Mouse (Mus musculus): ENCODE data around the gene Chfr. TPM values are rescaled to one million over a fixed set of nuclear protein-coding genes. Genes with fewer than 3 reads are reported as not detected.
"Not testable (repeated sequence)": the region's sequence is repeated elsewhere in the genome, so short reads cannot be mapped to it uniquely, and the experiment has no call there.

Chfr gene
- polyA plus RNA-seq, 1 experiment from 2014 or later = 39.9 TPM

DNA sequence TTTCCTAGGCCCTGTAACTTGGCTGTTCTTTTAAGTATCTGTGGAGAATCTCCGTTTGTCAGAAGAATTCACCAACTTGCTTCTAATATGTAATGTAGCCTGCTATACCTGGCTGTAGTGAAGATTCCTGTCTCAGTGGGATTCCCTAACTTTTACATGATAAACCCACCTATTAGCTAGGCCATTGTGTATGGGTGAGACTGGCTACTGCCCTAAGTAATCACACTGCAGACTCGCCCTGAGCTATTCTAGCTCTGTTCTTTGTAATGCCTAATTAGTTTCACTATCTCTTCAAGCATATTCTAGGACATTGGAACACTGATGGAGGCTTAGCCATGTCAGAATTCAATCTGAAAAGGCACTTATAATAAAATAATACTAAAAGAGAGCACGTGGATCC, 13.3 kb upstream of the Chfr start:
- not testable (repeated sequence) for H3K27me3 ChIP-seq; H3K9ac ChIP-seq; H3K27ac ChIP-seq (replicated peaks); H3K4me3 ChIP-seq (replicated peaks); H3K4me2 ChIP-seq (replicated peaks); ATAC-seq (ENCODE audit: insufficient number of reproducible peaks, low FRiP score, low TSS enrichment, low read depth); H3K4me1 ChIP-seq; H3K9me3 ChIP-seq (replicated peaks)
- 80% methylated on average over 3 of the region's 3 CpGs for WGBS
- H3K36me3 ChIP-seq = peaks cover 38% of the 10 kb centered on the region

DNA sequence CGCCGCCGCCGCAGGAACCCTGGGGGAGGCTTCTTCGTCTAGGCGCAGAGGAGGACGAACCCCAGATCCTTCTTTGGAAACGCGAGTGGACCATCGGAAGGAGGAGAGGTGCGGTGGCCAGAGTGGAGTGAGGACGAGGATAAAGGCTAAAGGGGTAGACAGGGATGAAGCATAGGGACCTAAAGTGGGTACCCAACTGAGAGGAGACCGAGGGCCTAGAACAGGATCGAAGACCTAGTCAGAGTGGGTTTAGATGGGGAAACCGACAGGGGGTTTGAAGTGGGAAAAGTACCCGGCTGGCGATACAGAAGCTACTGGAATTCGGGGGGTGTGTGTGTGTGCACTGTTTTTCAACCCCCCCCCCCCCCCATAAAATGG, 434 bp downstream of the Chfr start:
- 6% methylated on average over 18 of the region's 18 CpGs for WGBS
- no peaks in the 10 kb centered on the region for H3K27me3 ChIP-seq
- H3K9me3 ChIP-seq (replicated peaks) = peaks cover 3% of the 10 kb centered on the region; the same call in 1 of the 2 replicates
- H3K27ac ChIP-seq (replicated peaks) = peak overlapping the region; percentile 75
- peak overlapping the region; percentile 90 for H3K4me3 ChIP-seq (replicated peaks)
- peak; percentile 9; the same call in 1 of the 2 replicates for ATAC-seq (ENCODE audit: insufficient number of reproducible peaks, low FRiP score, low TSS enrichment, low read depth)
- no peaks in the 10 kb centered on the region for H3K4me1 ChIP-seq
- H3K9ac ChIP-seq = peak overlapping the region; percentile 73
- peak overlapping the region; percentile 73 for H3K4me2 ChIP-seq (replicated peaks)
- peaks cover 20% of the 10 kb centered on the region for H3K36me3 ChIP-seq

DNA sequence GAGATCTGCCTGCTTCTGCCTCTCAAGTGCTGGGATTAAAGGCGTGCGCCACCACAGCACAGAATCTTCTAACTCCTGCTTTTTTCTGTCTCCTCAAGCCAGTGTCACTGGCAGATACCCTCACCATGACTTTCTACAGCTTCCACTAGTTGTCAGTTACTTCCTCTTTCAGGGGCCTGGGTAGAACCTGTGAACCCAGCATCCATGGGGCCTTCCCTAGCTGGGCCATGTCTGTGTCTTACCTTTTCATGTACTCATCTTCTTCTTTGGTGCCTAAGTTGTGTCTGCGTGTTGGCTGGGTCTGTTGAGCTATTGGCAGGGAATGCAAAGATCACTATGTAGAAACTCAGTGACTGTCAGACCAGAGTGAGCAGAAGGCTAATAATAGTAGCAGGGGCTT, 2.2 kb downstream of the Chfr start:
- no peak overlapping the region for H3K4me2 ChIP-seq (replicated peaks)
- H3K9ac ChIP-seq = no peak overlapping the region
- H3K4me1 ChIP-seq = no peaks in the 10 kb centered on the region
- no peak overlapping the region for H3K4me3 ChIP-seq (replicated peaks)
- H3K9me3 ChIP-seq (replicated peaks) = peaks cover 3% of the 10 kb centered on the region; the same call in 1 of the 2 replicates
- peaks cover 32% of the 10 kb centered on the region for H3K36me3 ChIP-seq
- WGBS = 97% methylated on average over 3 of the region's 3 CpGs
- no peak overlapping the region for H3K27ac ChIP-seq (replicated peaks)
- no peaks in the 10 kb centered on the region for H3K27me3 ChIP-seq
- no peak for ATAC-seq (ENCODE audit: insufficient number of reproducible peaks, low FRiP score, low TSS enrichment, low read depth)

DNA sequence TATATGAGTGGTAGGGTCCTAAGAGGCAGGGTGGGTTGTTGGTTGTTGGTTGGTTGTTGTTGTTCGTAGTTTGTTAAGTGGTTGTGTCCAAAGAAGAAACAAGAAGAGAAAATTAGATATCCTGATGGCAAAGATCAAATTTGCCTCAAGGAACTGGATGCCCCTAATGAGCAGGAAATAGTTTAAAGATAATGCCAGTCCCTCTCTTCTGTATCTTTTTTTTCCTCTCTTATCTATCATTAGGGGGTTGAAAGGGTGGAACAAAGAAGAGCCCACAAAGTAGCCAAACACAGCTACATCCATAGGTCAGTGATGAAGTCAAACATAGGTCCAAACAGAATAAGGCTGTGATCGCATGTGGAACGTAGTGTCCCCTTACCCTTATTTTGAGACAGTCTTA, 3.7 kb downstream of the Chfr start:
- Histone ChIP-seq H3K27me3 (no peaks in the 10 kb centered on the region), H3K4me1 (no peaks in the 10 kb centered on the region), H3K36me3 (peaks cover 42% of the 10 kb centered on the region), H3K9me3 (replicated peaks) (no peaks in the 10 kb centered on the region), H3K27ac (replicated peaks) (no peak overlapping the region), H3K9ac (no peak overlapping the region), H3K4me3 (replicated peaks) (no peak overlapping the region), H3K4me2 (replicated peaks) (no peak overlapping the region)
- WGBS = 86% methylated on average over 3 of the region's 3 CpGs
- no peak for ATAC-seq (ENCODE audit: insufficient number of reproducible peaks, low FRiP score, low TSS enrichment, low read depth)

DNA sequence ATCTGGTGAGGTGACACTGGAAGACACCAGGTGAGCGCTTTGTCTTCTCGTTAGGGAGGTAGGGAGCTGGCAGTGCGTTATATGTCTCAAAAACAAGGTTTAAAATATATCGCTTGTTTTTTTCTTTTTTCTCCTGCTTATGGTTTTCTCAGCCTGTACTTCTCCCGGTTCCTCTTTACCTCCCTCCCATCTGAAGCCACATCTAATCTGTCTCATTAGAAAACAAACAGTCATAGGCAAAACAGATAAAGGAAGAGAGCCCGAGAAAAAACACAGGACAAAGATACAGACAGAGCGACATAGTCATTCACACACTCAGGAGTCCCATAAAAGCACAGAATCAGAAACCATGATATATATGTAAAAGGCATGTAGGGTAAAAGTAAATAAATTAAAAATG, 4.8 kb downstream of the Chfr start:
- Histone ChIP-seq H3K4me3 (replicated peaks) (no peak overlapping the region), H3K4me2 (replicated peaks) (no peak overlapping the region), H3K9me3 (replicated peaks) (no peaks in the 10 kb centered on the region), H3K36me3 (peaks cover 51% of the 10 kb centered on the region), H3K9ac (no peak overlapping the region), H3K27me3 (no peaks in the 10 kb centered on the region), H3K27ac (replicated peaks) (no peak overlapping the region), H3K4me1 (no peaks in the 10 kb centered on the region)
- 93% methylated on average over 7 of the region's 7 CpGs for WGBS
- no peak for ATAC-seq (ENCODE audit: insufficient number of reproducible peaks, low FRiP score, low TSS enrichment, low read depth)

DNA sequence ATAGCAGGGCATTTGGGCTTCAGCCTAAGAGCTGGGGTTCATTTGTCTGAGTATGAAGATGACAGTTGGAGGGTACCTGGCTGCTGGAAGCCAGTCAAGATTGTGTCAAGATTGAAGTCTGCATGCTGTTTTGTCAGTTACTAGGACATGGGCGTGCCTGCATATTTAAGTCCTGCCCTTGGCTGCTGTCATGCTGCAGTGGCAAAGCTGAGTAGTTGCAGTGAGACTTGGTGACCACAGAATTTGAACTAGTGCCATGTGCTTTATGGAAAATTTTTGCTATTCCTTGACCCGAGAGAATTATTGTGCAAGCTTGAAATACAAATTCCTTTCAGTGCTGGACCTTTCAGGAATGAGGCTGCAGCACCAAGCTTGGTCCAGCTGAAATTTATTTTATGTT, 6.7 kb downstream of the Chfr start:
- WGBS = 75% methylated on average over 2 of the region's 2 CpGs
- Histone ChIP-seq H3K9me3 (replicated peaks) (no peaks in the 10 kb centered on the region), H3K27ac (replicated peaks) (no peak overlapping the region), H3K4me2 (replicated peaks) (no peak overlapping the region), H3K27me3 (no peaks in the 10 kb centered on the region), H3K9ac (no peak overlapping the region), H3K4me1 (no peaks in the 10 kb centered on the region), H3K4me3 (replicated peaks) (no peak overlapping the region), H3K36me3 (peaks cover 68% of the 10 kb centered on the region)
- ATAC-seq (ENCODE audit: insufficient number of reproducible peaks, low FRiP score, low TSS enrichment, low read depth) = no peak

DNA sequence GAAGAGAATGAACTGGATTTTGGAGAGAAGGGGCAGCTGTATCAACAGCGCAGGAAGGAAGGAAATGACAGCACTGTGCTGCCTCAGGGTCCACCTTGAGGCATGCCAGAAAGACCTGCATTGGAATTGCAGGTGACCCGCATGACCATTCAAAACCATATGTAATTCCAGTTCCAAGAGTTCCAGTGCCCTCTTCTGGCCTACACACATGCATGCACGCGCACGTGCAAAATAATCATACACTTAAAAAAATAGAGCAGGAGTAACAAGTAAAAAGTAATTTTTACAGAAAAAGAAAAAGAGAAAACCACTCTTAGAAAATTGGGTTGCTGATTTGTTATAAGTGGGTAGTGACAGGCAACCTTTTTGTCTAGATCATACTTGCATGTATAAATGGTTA, 7.4 kb downstream of the Chfr start:
- Histone ChIP-seq H3K27me3 (no peaks in the 10 kb centered on the region), H3K36me3 (peaks cover 74% of the 10 kb centered on the region), H3K4me1 (no peaks in the 10 kb centered on the region), H3K4me3 (replicated peaks) (no peak overlapping the region), H3K4me2 (replicated peaks) (no peak overlapping the region), H3K9me3 (replicated peaks) (no peaks in the 10 kb centered on the region), H3K27ac (replicated peaks) (no peak overlapping the region), H3K9ac (no peak overlapping the region)
- ATAC-seq (ENCODE audit: insufficient number of reproducible peaks, low FRiP score, low TSS enrichment, low read depth) = no peak
- 87% methylated on average over 5 of the region's 5 CpGs for WGBS

DNA sequence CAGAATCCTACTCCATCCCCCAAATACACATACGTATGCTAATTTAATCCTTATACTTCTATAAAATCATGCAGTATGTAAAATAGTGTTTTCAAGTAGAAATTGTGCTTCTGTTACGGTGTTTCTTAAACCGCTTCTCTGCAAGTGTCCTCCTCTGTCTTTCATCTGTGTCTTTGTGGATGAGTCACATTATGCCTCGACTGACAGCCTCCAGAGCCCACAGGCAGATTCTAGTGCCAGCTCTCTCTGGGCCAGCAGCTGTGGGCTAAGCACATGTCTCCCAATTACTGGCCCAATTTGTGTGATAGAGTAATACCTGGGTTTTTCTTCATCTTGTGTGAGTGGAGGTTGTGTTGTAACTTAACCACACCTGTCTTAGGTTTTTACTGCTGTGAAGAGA, 33.7 kb downstream of the Chfr start:
- H3K27ac ChIP-seq (replicated peaks) = no peak overlapping the region
- no peaks in the 10 kb centered on the region for H3K4me1 ChIP-seq
- no peak overlapping the region for H3K9ac ChIP-seq
- WGBS = 93% methylated on average over 4 of the region's 4 CpGs
- H3K4me3 ChIP-seq (replicated peaks) = no peak overlapping the region
- H3K27me3 ChIP-seq = no peaks in the 10 kb centered on the region
- no peak overlapping the region for H3K4me2 ChIP-seq (replicated peaks)
- H3K9me3 ChIP-seq (replicated peaks) = no peaks in the 10 kb centered on the region
- ATAC-seq (ENCODE audit: insufficient number of reproducible peaks, low FRiP score, low TSS enrichment, low read depth) = no peak
- peaks cover 60% of the 10 kb centered on the region for H3K36me3 ChIP-seq

DNA sequence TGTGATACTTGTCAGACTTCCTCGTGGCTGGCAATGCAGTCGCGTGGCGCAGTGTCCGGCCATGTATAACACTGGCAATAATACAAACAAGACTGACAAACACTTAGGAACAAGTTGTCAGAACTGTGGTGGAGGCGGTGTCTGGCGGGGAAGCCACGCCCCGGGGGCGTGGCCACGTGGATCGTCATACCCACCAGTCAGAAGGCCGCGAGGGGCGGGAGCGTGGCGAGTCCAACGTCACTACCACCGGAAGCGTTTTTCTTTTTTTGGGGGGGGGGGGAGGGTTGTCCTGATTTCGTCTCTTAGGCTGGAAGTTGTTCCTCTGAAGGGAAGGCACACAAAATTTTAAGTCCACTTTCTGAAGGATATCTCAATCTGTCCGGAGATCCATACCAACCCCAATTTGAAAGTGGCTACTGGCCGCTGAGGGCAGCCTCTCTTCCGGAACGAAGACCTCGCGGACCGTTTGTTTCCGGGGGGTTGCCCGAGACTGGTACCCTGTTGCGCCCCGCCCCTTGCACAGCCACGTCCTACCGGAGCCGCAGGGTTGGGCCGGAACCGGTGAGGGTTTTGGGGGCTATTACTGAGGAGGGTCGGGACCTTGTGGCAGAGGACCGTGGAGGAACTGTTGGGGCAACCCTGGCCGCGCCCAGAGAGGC, 40.8 kb downstream of the Chfr start, which contains the start of gene Golga3:
Gene Golga3, plus strand, starts transcription at position 340 of the 659 bp plus-strand sequence.
- under 1% methylated on average over 41 of the region's 41 CpGs for WGBS
- ATAC-seq (ENCODE audit: insufficient number of reproducible peaks, low FRiP score, low TSS enrichment, low read depth) = peak; percentile 95
- peak within 1 kb of the TSS; percentile 67 for H3K4me2 ChIP-seq (replicated peaks)
- H3K4me1 ChIP-seq = peaks cover 13% of the 10 kb centered on the region
- H3K4me3 ChIP-seq (replicated peaks) = peak within 1 kb of the TSS; percentile 94
- H3K9me3 ChIP-seq (replicated peaks) = no peaks in the 10 kb centered on the region
- peaks cover 6% of the 10 kb centered on the region for H3K36me3 ChIP-seq
- H3K27ac ChIP-seq (replicated peaks) = peak within 1 kb of the TSS; percentile 84
- H3K9ac ChIP-seq = peak within 1 kb of the TSS; percentile 81
- H3K27me3 ChIP-seq = no peaks in the 10 kb centered on the region

DNA sequence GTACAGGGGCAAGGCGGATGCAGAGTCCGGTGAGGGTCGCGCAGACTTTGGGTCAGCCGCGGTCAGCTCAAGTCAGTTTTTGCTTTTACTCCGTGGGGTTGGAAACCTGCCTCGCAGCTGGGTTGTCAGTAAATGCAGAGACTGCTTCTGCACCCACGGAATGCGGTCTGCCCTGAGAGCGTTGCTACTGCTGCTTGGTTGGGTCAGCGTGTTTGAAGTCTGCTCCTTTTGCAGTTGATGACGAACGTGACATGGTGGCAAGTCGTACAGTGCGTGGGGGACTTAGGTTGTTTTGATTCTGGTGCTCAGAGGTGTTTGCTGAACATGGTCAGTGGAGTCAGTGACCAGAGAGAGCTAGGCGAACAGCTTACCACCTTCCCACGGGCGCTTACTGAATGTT, 41.4 kb downstream of the Chfr start:
- 3% methylated on average over 19 of the region's 19 CpGs for WGBS
- H3K9ac ChIP-seq = peak overlapping the region; percentile 81
- peaks cover 8% of the 10 kb centered on the region for H3K36me3 ChIP-seq

DNA sequence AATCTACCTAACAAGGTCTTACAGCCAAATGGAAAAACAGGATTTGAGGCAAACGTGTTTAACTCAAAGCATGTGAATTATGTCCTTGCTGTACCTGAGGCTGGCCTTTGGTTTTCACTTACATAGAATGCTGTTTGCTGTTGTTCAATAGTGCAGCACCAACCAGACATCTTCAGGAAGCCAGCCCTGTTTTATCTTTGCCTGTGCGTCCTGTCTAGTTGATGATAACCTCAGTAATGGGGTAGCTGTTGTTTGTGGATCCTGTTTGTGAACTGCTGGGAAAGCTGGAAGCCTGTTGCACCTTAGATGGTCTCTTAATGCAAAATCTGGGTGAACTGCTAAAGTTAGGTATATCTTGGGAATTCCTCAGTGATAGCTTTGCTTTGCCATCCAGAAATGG, 43.0 kb downstream of the Chfr start:
- Histone ChIP-seq H3K27ac (replicated peaks) (no peak overlapping the region), H3K9me3 (replicated peaks) (no peaks in the 10 kb centered on the region), H3K27me3 (no peaks in the 10 kb centered on the region), H3K4me3 (replicated peaks) (no peak overlapping the region), H3K9ac (no peak overlapping the region), H3K36me3 (peaks cover 18% of the 10 kb centered on the region), H3K4me2 (replicated peaks) (no peak overlapping the region), H3K4me1 (peaks cover 13% of the 10 kb centered on the region)
- WGBS = 87% methylated on average over 2 of the region's 2 CpGs
- no peak for ATAC-seq (ENCODE audit: insufficient number of reproducible peaks, low FRiP score, low TSS enrichment, low read depth)

More for the DNA sequence above, 41.4 kb downstream of the Chfr start:
- peak overlapping the region; percentile 84 for H3K27ac ChIP-seq (replicated peaks)
- peak overlapping the region; percentile 67 for H3K4me2 ChIP-seq (replicated peaks)
- peaks cover 13% of the 10 kb centered on the region for H3K4me1 ChIP-seq
- ATAC-seq (ENCODE audit: insufficient number of reproducible peaks, low FRiP score, low TSS enrichment, low read depth) = 0 out of 2 replicates have a peak, but pooled peaks have one; percentile 4
- no peaks in the 10 kb centered on the region for H3K9me3 ChIP-seq (replicated peaks)
- peak overlapping the region; percentile 94 for H3K4me3 ChIP-seq (replicated peaks)
- H3K27me3 ChIP-seq = no peaks in the 10 kb centered on the region

DNA sequence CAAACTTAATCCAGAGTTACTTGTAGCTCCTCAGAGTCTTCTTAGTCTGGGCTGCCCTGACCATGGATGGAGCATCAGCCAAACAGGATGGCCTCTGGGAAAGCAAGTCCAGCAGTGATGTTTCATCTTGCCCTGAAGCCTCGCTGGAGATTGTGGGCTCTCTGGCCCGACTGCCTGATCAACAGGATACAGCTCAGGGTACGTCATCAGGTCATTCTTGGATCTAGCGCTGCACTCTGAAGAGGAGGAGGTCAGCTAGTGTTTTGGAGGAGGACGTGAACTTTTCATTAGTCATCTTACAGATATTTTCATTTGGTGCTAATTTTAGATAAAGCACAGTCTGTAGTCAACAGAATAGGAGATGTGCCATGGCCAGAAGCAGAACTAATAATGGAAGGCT, 46.1 kb downstream of the Chfr start:
- Histone ChIP-seq H3K4me2 (replicated peaks) (no peak overlapping the region), H3K27me3 (no peaks in the 10 kb centered on the region), H3K9ac (no peak overlapping the region), H3K4me1 (peaks cover 13% of the 10 kb centered on the region), H3K9me3 (replicated peaks) (no peaks in the 10 kb centered on the region), H3K4me3 (replicated peaks) (no peak overlapping the region), H3K27ac (replicated peaks) (no peak overlapping the region), H3K36me3 (peaks cover 44% of the 10 kb centered on the region)
- WGBS = 92% methylated on average over 5 of the region's 5 CpGs
- no peak for ATAC-seq (ENCODE audit: insufficient number of reproducible peaks, low FRiP score, low TSS enrichment, low read depth)

All from embryonic facial prominence, embryonic 15.5 days (tissue).